ENCODE assay signal across 28 mouse cellular contexts in genomic region chr7:143189965-143190722, GRCm38 (mm10).
DNase-seq lines count a peak whose midpoint lies in the region; ATAC-seq and TF ChIP-seq lines count a peak whose summit lies in the region.
"Had no signal": no experiment of that assay in that cellular context is flagged by ENCODE, and none has a peak within 500 bp of the region (broad histone marks: within the 10 kb centered on the region; RNA-seq: fewer than 3 reads in every experiment).

No protein-coding gene starts in this region.

- no peak overlapping the region for H3K4me3 ChIP-seq in intestine, embryonic 14.5 days (ENCODE audit: low read depth, low read length)
- no peak overlapping the region for H3K4me3 ChIP-seq in intestine, postnatal 0 days (ENCODE audit: low read depth, low read length)
- H3K4me3 ChIP-seq in liver, embryonic 13.5 days (replicated peaks): no peak overlapping the region
- no peak overlapping the region for H3K4me3 ChIP-seq in stomach, postnatal 0 days (ENCODE audit: low read depth, low read length)
- H3K4me3 ChIP-seq: heart, embryonic 13.5 days; hindbrain, embryonic 15.5 days; midbrain, embryonic 13.5 days; neural tube, embryonic 12.5 days had no signal

- no peak for ATAC-seq in intestine, embryonic 14.5 days (replicated peaks; ENCODE audit: low FRiP score, low TSS enrichment, low read depth)
- ATAC-seq in intestine, postnatal 0 days: no peak
- ATAC-seq in liver, embryonic 13.5 days (ENCODE audit: low read depth): peak; percentile 71
- ATAC-seq in stomach, postnatal 0 days (ENCODE audit: low FRiP score, low TSS enrichment): no peak
- ATAC-seq: forebrain, embryonic 16.5 days; midbrain, embryonic 13.5 days had no signal

- no peaks in the 10 kb centered on the region for H3K27me3 ChIP-seq in intestine, embryonic 14.5 days (replicated peaks; ENCODE audit: control insufficient read depth, insufficient read depth, low read length)
- no peaks in the 10 kb centered on the region for H3K27me3 ChIP-seq in intestine, postnatal 0 days (replicated peaks; ENCODE audit: control insufficient read depth, insufficient read depth, low read length)
- H3K27me3 ChIP-seq in liver, embryonic 13.5 days: no peaks in the 10 kb centered on the region
- no peaks in the 10 kb centered on the region for H3K27me3 ChIP-seq in stomach, postnatal 0 days (ENCODE audit: control insufficient read depth, insufficient read depth, low read length)
- H3K27me3 ChIP-seq: heart, embryonic 13.5 days; hindbrain, embryonic 15.5 days; midbrain, embryonic 13.5 days; neural tube, embryonic 12.5 days had no signal

- no peak overlapping the region for H3K27ac ChIP-seq in intestine, embryonic 14.5 days (ENCODE audit: low read depth)
- H3K27ac ChIP-seq in intestine, postnatal 0 days (ENCODE audit: low read depth, low read length): no peak overlapping the region
- H3K27ac ChIP-seq in liver, embryonic 13.5 days: no peak overlapping the region
- no peak overlapping the region for H3K27ac ChIP-seq in stomach, postnatal 0 days (replicated peaks)
- H3K27ac ChIP-seq: heart, embryonic 13.5 days; hindbrain, embryonic 15.5 days; kidney, postnatal 0 days; midbrain, embryonic 13.5 days; neural tube, embryonic 12.5 days had no signal

- WGBS in intestine, embryonic 14.5 days: 88% methylated on average over 3 of the region's 3 CpGs
- 88% methylated on average over 3 of the region's 3 CpGs for WGBS in intestine, postnatal 0 days
- WGBS in liver, embryonic 13.5 days (ENCODE audit: insufficient replicate concordance): 59% methylated on average over 3 of the region's 3 CpGs
- 92% methylated on average over 3 of the region's 3 CpGs for WGBS in stomach, postnatal 0 days

- peak; percentile 45 for DNase-seq in intestine, embryonic 14.5 days (ENCODE audit: low spot score)
- peak; percentile 24 for DNase-seq in testis, postnatal 10 days (ENCODE audit: low spot score)
- no peak for DNase-seq in testis, postnatal 14 days (ENCODE audit: low spot score)
- DNase-seq in liver, embryonic 13.5 days: no peak
- peak; percentile 9 for DNase-seq in stomach, postnatal 0 days (ENCODE audit: low spot score)
- no peak for DNase-seq in spleen, postnatal 36 days (ENCODE audit: low spot score in 2 of 2)
- DNase-seq: adrenal gland, adult 2 months; cerebellum, adult 8-10 months; cerebellum, postnatal 36 days; embryo, embryonic 11 days; gastrocnemius, postnatal 10 days; heart, adult 18-20 months; heart, postnatal 14 days; kidney, adult 11 months; layer of hippocampus, adult 9-11 months; left cerebral cortex, postnatal 4 days; lung, postnatal 14 days; retina, postnatal 1 day; right cerebral cortex, postnatal 25 days; thymus, adult 2 months; thymus, postnatal 4 days had no signal

- H3K9ac ChIP-seq in intestine, embryonic 14.5 days (ENCODE audit: low read length): no peak overlapping the region
- H3K9ac ChIP-seq in intestine, postnatal 0 days (ENCODE audit: low read depth, low read length): no peak overlapping the region
- no peak overlapping the region for H3K9ac ChIP-seq in liver, embryonic 13.5 days
- H3K9ac ChIP-seq in stomach, postnatal 0 days (ENCODE audit: low read length): no peak overlapping the region
- H3K9ac ChIP-seq: heart, embryonic 13.5 days; hindbrain, embryonic 15.5 days; midbrain, embryonic 13.5 days; neural tube, embryonic 12.5 days had no signal

- H3K36me3 ChIP-seq in intestine, embryonic 14.5 days (ENCODE audit: control insufficient read depth, insufficient read depth, low read length): no peaks in the 10 kb centered on the region
- no peaks in the 10 kb centered on the region; the same call in 1 of the 2 replicates for H3K36me3 ChIP-seq in intestine, postnatal 0 days (ENCODE audit: control insufficient read depth, insufficient read depth)
- H3K36me3 ChIP-seq in liver, embryonic 13.5 days: no peaks in the 10 kb centered on the region
- no peaks in the 10 kb centered on the region for H3K36me3 ChIP-seq in stomach, postnatal 0 days (ENCODE audit: control insufficient read depth, insufficient read depth, low read length)
- H3K36me3 ChIP-seq: hindbrain, embryonic 15.5 days; midbrain, embryonic 13.5 days; neural tube, embryonic 12.5 days had no signal

- no peaks in the 10 kb centered on the region for H3K9me3 ChIP-seq in intestine, embryonic 14.5 days (ENCODE audit: control insufficient read depth, low read length)
- H3K9me3 ChIP-seq in intestine, postnatal 0 days (ENCODE audit: control insufficient read depth): no peaks in the 10 kb centered on the region
- no peaks in the 10 kb centered on the region for H3K9me3 ChIP-seq in liver, embryonic 13.5 days (replicated peaks)
- H3K9me3 ChIP-seq in stomach, postnatal 0 days (ENCODE audit: control insufficient read depth, low read length): no peaks in the 10 kb centered on the region
- H3K9me3 ChIP-seq: heart, embryonic 13.5 days; hindbrain, embryonic 15.5 days; midbrain, embryonic 13.5 days; neural tube, embryonic 12.5 days had no signal

- H3K4me2 ChIP-seq in intestine, embryonic 14.5 days (ENCODE audit: low read length): no peak overlapping the region
- no peak overlapping the region for H3K4me2 ChIP-seq in intestine, postnatal 0 days (replicated peaks; ENCODE audit: low read depth)
- no peak overlapping the region for H3K4me2 ChIP-seq in liver, embryonic 13.5 days
- H3K4me2 ChIP-seq in stomach, postnatal 0 days (replicated peaks; ENCODE audit: low read depth): no peak overlapping the region
- H3K4me2 ChIP-seq: heart, embryonic 13.5 days; hindbrain, embryonic 15.5 days; midbrain, embryonic 13.5 days; neural tube, embryonic 12.5 days had no signal

- no peaks in the 10 kb centered on the region for H3K4me1 ChIP-seq in intestine, embryonic 14.5 days (replicated peaks; ENCODE audit: control insufficient read depth, insufficient read depth, low read length)
- no peaks in the 10 kb centered on the region for H3K4me1 ChIP-seq in intestine, postnatal 0 days (replicated peaks; ENCODE audit: control insufficient read depth, insufficient read depth, low read length)
- no peaks in the 10 kb centered on the region for H3K4me1 ChIP-seq in liver, embryonic 13.5 days (replicated peaks)
- no peaks in the 10 kb centered on the region for H3K4me1 ChIP-seq in stomach, postnatal 0 days (replicated peaks; ENCODE audit: control insufficient read depth, insufficient read depth)
- H3K4me1 ChIP-seq: hindbrain, embryonic 15.5 days; neural tube, embryonic 12.5 days had no signal

- TF ChIP-seq EP300 in stomach, postnatal 0 days (optimal IDR thresholded peaks at IDR 0.05): no peak

- TF ChIP-seq CTCF in intestine, postnatal 0 days (IDR thresholded peaks at IDR 0.05; ENCODE audit: low read depth): no peak
- TF ChIP-seq CTCF in stomach, postnatal 0 days (IDR thresholded peaks at IDR 0.05; ENCODE audit: low read depth): no peak

Comparison
In these comparisons a context has a peak if more than half of its experiments do, and no peak if none do; other contexts are left out.
1. DNase-seq: peak in intestine, embryonic 14.5 days (single experiment), testis, postnatal 10 days (single experiment) and stomach, postnatal 0 days (single experiment); none in testis, postnatal 14 days (single experiment), liver, embryonic 13.5 days (single experiment) and spleen, postnatal 36 days (0 of 2).